Mouse (Mus musculus) myocyte (in vitro differentiated cells): Measurements from ENCODE around the gene Itga3.

ENCODE experiments used
- MAX ChIP-seq: IDR thresholded peaks from one replicate; pipeline ENCODE4 v1.6.1; 2011; ENCODE audit warnings: low read depth, mild to moderate bottlenecking, control low read depth
- MYOD1 ChIP-seq, 3 experiments: IDR thresholded peaks; one replicate each; pipeline ENCODE4 v1.6.1; 2011; ENCODE audit warnings: control low read depth in 2 of 3, low read depth in 2 of 3, mild to moderate bottlenecking in 2 of 3, moderate library complexity in 1 of 3; ENCODE audit not compliant: insufficient read length in 2 of 3, control insufficient read depth in 1 of 3
- MYOG ChIP-seq, 3 experiments: IDR thresholded peaks; one replicate each; pipeline ENCODE4 v1.6.1; 2011; ENCODE audit warnings: control low read depth in 2 of 3, low read depth in 2 of 3, mild to moderate bottlenecking in 2 of 3; ENCODE audit not compliant: insufficient read length in 2 of 3, control insufficient read depth in 1 of 3, insufficient read depth in 1 of 3
- USF1 ChIP-seq: IDR thresholded peaks from one replicate; pipeline ENCODE4 v1.6.1; 2011; ENCODE audit warnings: low read depth, mild to moderate bottlenecking, control low read depth, moderate library complexity

GRCm38 (mm10) chr11:95104266-95104665 is 27.7 kb upstream of the Itga3 start:
- no peak for TF ChIP-seq USF1
- TF ChIP-seq MAX = no peak
- no peak for TF ChIP-seq MYOG (IDR thresholded peaks at IDR 0.05; ENCODE audit: control insufficient read depth in 1 of 3, insufficient read depth in 1 of 3, insufficient read length in 2 of 3, low read depth in 2 of 3)
- no peak for TF ChIP-seq MYOD1 (IDR thresholded peaks at IDR 0.05; ENCODE audit: control insufficient read depth in 1 of 3, insufficient read length in 2 of 3, low read depth in 2 of 3)
